Mouse (Mus musculus) liver, adult (tissue): ENCODE measurements around the gene Magea10.

Experiments
- GATA4 ChIP-seq: IDR thresholded peaks from 2 replicates; pipeline ENCODE4 v1.6.1; 2014; ENCODE audit warnings: mild to moderate bottlenecking, low read length; ENCODE audit not compliant: insufficient replicate concordance

The Magea10 gene

GRCm38 (mm10) chrX:72386758-72387157 is at the start of gene Magea10:
Gene Magea10, minus strand, starts transcription at chrX:72386858.
- no peak for TF ChIP-seq GATA4

GRCm38 (mm10) chrX:72381972-72382371 is 4.7 kb downstream of the Magea10 start:
- TF ChIP-seq GATA4: no peak
